Mouse (Mus musculus) layer of hippocampus, postnatal 25 days (tissue): Measurements from ENCODE around the gene Gabarap. TPM values are rescaled to one million over a fixed set of nuclear protein-coding genes. Genes with fewer than 3 reads are reported as not detected.

ENCODE experiments used
- DNase-seq, 2 experiments: peaks; one replicate each; pipeline ENCODE4 v3.0.0; 2022; ENCODE audit warnings: mixed read lengths in 2 of 2, low spot score in 1 of 2; ENCODE audit errors: extremely low spot score in 1 of 2
- microRNA-seq, 2 experiments: library from miRNA; unstranded; fragments of <30 nt; microRNA quantifications; one replicate each; pipeline ENCODE4 v1.2.0; 2021
- total RNA-seq, 2 experiments: library from RNA; stranded (reverse); gene quantifications; 2 replicates each; pipeline ENCODE4 v1.2.3; 2021

Gabarap gene
- total RNA-seq, 2 experiments from 2014 or later: 229 to 258 TPM

DNA sequence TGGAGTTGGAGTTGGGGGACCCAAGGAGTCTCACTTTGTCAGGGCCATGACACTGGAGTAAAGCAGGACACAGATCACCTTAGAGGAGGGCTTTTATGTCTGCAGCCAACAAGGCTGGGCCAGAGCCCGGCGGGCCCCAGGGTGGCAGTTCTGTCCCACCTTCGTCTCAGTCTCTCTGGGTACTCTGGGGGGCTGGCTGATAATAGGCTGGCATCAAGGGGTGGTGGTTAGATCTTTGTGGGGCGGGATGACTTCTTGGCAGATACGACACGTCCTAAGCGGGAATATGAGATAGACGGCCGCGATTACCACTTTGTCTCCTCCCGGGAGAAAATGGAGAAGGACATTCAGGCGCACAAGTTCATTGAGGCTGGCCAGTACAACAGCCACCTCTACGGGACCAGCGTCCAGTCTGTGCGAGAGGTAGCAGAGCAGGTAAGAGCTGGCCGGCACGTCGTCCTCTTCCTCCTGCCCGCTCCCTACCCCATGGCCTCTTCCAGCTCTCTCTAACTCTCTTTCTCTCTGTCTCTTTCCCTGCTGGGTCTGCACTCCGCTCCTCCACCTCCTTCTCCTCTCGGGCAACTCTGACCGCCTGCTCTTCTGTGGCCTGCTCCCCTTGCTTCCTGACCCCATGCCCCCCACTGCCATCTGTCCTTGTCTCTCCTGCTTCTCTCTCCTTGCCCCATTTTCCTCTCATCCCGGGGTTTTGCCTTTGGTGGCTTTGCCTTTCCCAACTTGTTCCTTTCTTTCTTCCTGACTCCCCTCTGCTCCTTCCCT, 51.6 kb downstream of the Gabarap start:
- no peak for DNase-seq

DNA sequence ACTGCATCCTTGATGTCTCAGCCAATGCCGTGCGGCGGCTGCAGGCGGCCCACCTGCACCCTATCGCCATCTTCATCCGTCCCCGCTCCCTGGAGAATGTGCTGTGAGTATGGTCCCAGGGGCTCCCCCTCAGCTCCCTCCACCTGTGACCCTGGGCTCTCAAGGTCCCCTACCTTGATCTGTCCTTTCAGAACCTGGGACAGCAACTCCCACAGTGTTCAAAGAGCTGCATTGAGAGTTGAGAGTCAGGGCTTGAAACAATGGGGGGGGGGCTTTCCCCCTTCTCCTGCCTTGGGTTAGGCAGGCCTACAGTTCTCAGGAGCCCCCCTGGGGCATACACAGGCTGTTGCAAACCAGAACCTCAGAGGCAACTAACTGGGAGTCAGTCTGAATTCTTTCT, 52.7 kb downstream of the Gabarap start:
- no peak for DNase-seq

Small RNA genes within 50 kb of the gene (microRNA-seq; reads per million reads assigned to microRNA genes)
- gene Gm44349 (0 reads per million in 2 experiments), gene Mir324 (8,717 to 10,852 reads per million in 2 experiments)

Other genes starting within 250 kb of the Gabarap start
- 10 to 100 TPM; 58.6 to 69.5 TPM for gene Polr2a, start 232.5 kb upstream of the Gabarap start, total RNA-seq
- not detected for gene Slc35g3, start 229.2 kb upstream of the Gabarap start, total RNA-seq
- 100 to 1,000 TPM; 110 to 118 TPM for gene Zbtb4, start 225.2 kb upstream of the Gabarap start, total RNA-seq
- gene Chrnb1, start 195.2 kb upstream of the Gabarap start, total RNA-seq: 1 to 10 TPM in 1 of 2 experiments, under 1 TPM in 1; 0.79 to 1.1 TPM
- gene Fgf11, start 189.3 kb upstream of the Gabarap start, total RNA-seq: 10 to 100 TPM; 28.3 to 33.3 TPM
- gene Tmem102, start 185.5 kb upstream of the Gabarap start, total RNA-seq: not detected
- gene Gm39566, start 175.8 kb upstream of the Gabarap start, total RNA-seq: not detected
- gene Spem2, start 172.7 kb upstream of the Gabarap start, total RNA-seq: not detected
- gene Spem1, start 169.0 kb upstream of the Gabarap start, total RNA-seq: under 1 TPM; 0.34 to 0.73 TPM
- gene Nlgn2, start 153.4 kb upstream of the Gabarap start, total RNA-seq: 100 to 1,000 TPM; 192 to 219 TPM
- gene Tmem256, start 152.6 kb upstream of the Gabarap start, total RNA-seq: 100 to 1,000 TPM; 112 to 135 TPM
- gene Plscr3, start 144.8 kb upstream of the Gabarap start, total RNA-seq: 10 to 100 TPM; 16.5 to 19.0 TPM
- not detected for gene Tnk1, start 132.4 kb upstream of the Gabarap start, total RNA-seq
- gene Tmem95, start 113.1 kb upstream of the Gabarap start, total RNA-seq: not detected
- 1 to 10 TPM; 1.2 to 1.3 TPM for gene Kctd11, start 109.7 kb upstream of the Gabarap start, total RNA-seq
- under 1 TPM; 0.12 to 0.19 TPM for gene Acap1, start 95.6 kb upstream of the Gabarap start, total RNA-seq
- gene 2810408A11Rik, start 90.2 kb upstream of the Gabarap start, total RNA-seq: 1 to 10 TPM in 1 of 2 experiments, under 1 TPM in 1; 0.62 to 1.8 TPM
- 100 to 1,000 TPM; 108 to 109 TPM for gene Neurl4, start 90.1 kb upstream of the Gabarap start, total RNA-seq
- gene Gps2, start 77.3 kb upstream of the Gabarap start, total RNA-seq: 10 to 100 TPM; 26.8 to 32.6 TPM
- 100 to 1,000 TPM; 426 to 481 TPM for gene Eif5a, start 69.2 kb upstream of the Gabarap start, total RNA-seq
- gene Ybx2, start 55.3 kb upstream of the Gabarap start, total RNA-seq: 10 to 100 TPM in 1 of 2 experiments, 1 to 10 TPM in 1; 7.3 to 11.1 TPM
- 1 to 10 TPM; 2.2 to 4.0 TPM for gene Slc2a4, start 43.0 kb upstream of the Gabarap start, total RNA-seq
- not detected for gene Cldn7, start 26.4 kb upstream of the Gabarap start, total RNA-seq
- 100 to 1,000 TPM; 107 to 116 TPM for gene Ctdnep1, start 10.0 kb upstream of the Gabarap start, total RNA-seq
- gene Elp5, start 8.6 kb upstream of the Gabarap start, total RNA-seq: 10 to 100 TPM; 77.1 to 82.2 TPM
- gene Phf23, start 4.6 kb downstream of the Gabarap start, total RNA-seq: 10 to 100 TPM; 41.4 to 46.9 TPM
- 10 to 100 TPM; 31.2 to 37.8 TPM for gene Dvl2, start 9.5 kb downstream of the Gabarap start, total RNA-seq
- 10 to 100 TPM; 56.9 to 62.4 TPM for gene Acadvl, start 24.3 kb downstream of the Gabarap start, total RNA-seq
- 100 to 1,000 TPM; 857 to 887 TPM for gene Dlg4, start 25.8 kb downstream of the Gabarap start, total RNA-seq
- under 1 TPM; 0.73 to 0.74 TPM for gene Asgr1, start 62.9 kb downstream of the Gabarap start, total RNA-seq
- not detected for gene Asgr2, start 101.5 kb downstream of the Gabarap start, total RNA-seq
- gene Mgl2, start 139.2 kb downstream of the Gabarap start, total RNA-seq: under 1 TPM; 0.38 to 0.49 TPM
- 1 to 10 TPM; 1.1 to 3.4 TPM for gene Clec10a, start 165.1 kb downstream of the Gabarap start, total RNA-seq
- gene Slc16a11, start 221.6 kb downstream of the Gabarap start, total RNA-seq: 10 to 100 TPM; 28.1 to 39.2 TPM
- gene Slc16a13, start 229.9 kb downstream of the Gabarap start, total RNA-seq: 10 to 100 TPM in 1 of 2 experiments, 1 to 10 TPM in 1; 7.0 to 10.0 TPM
- gene Bcl6b, start 238.7 kb downstream of the Gabarap start, total RNA-seq: 1 to 10 TPM; 1.2 to 2.1 TPM
- 10 to 100 TPM; 50.6 to 55.6 TPM for gene 0610010K14Rik, start 246.8 kb downstream of the Gabarap start, total RNA-seq
- 1 to 10 TPM; 3.2 to 4.5 TPM for gene Gm21988, start 248.7 kb downstream of the Gabarap start, total RNA-seq
- gene Rnasek, start 248.7 kb downstream of the Gabarap start, total RNA-seq: 100 to 1,000 TPM; 310 to 312 TPM